Mouse (Mus musculus) midbrain, embryonic 11.5 days (tissue): ENCODE measurements at regions not wholly inside any gene's neighbourhood (a gene's known extent, or its start where the extent isn't known, plus 50 kb on each side); places are given as distances from the start of the nearest gene placed in this dataset.
A peak's percentile ranks its signal among the peaks of the same experiment; 100 is the strongest.

Experiments used
- ATAC-seq: fragments of 200-750 bp; cut with Nextera tagmentation; 2 replicates; pipeline ENCODE4 v1.8.0; 2017; ENCODE audit warnings: moderate TSS enrichment, moderate library complexity; ENCODE audit not compliant: low FRiP score
- DNase-seq: peaks from one replicate; pipeline ENCODE4 v3.0.0; 2015; ENCODE audit warnings: low spot score; ENCODE audit errors: missing footprints
- H3K27ac ChIP-seq: fragments of 300-500 bp; sonication (generic); 2 replicates; pipeline ENCODE4 v1.5.1; 2014; ENCODE audit warnings: low read depth, low read length
- H3K27me3 ChIP-seq: fragments of 300-500 bp; sonication (generic); 2 replicates; pipeline ENCODE4 v1.6.1; 2014; ENCODE audit warnings: mild to moderate bottlenecking, low read length, moderate library complexity, mixed read lengths; ENCODE audit not compliant: control insufficient read depth, insufficient read depth
- H3K36me3 ChIP-seq: fragments of 300-500 bp; sonication (generic); 2 replicates; pipeline ENCODE4 v1.6.1; 2014; ENCODE audit warnings: mild to moderate bottlenecking, low read length, moderate library complexity, mixed read lengths; ENCODE audit not compliant: control insufficient read depth, insufficient read depth
- H3K4me1 ChIP-seq: fragments of 300-500 bp; sonication (generic); 2 replicates; pipeline ENCODE4 v1.6.1; 2014; ENCODE audit warnings: low read length; ENCODE audit not compliant: control insufficient read depth, insufficient read depth
- H3K4me2 ChIP-seq: fragments of 300-500 bp; sonication (generic); 2 replicates; pipeline ENCODE4 v1.6.1; 2014; ENCODE audit warnings: mild to moderate bottlenecking, moderate library complexity
- H3K4me3 ChIP-seq: fragments of 300-500 bp; sonication (generic); 2 replicates; pipeline ENCODE4 v1.5.1; 2014; ENCODE audit warnings: low read depth, low read length
- H3K9ac ChIP-seq: fragments of 300-500 bp; sonication (generic); 2 replicates; pipeline ENCODE4 v1.6.1; 2014; ENCODE audit warnings: low read length
- H3K9me3 ChIP-seq: fragments of 300-500 bp; sonication (generic); 2 replicates; pipeline ENCODE4 v1.6.1; 2016; ENCODE audit warnings: low read length; ENCODE audit not compliant: control insufficient read depth
- WGBS: fragments of 180-500 bp; shearing (Covaris S2); extraction: QIAGEN DNeasy Blood & Tissue Kit; methylation state at CpG from one replicate; pipeline ENCODE4 v1.1.7; 2014; 5-methylcytosine and 5-hydroxymethylcytosine counted together

GRCm38 (mm10) chr5:85753109-85753508 lies 312.3 kb downstream of the Cenpc1 start:
- DNase-seq (no peak), ATAC-seq (peak; percentile 61)
- H3K4me1 ChIP-seq = no peaks in the 10 kb centered on the region
- H3K9me3 ChIP-seq = no peaks in the 10 kb centered on the region
- H3K4me3 ChIP-seq = no peak overlapping the region
- 69% methylated on average over 3 of the region's 3 CpGs for WGBS
- no peak overlapping the region for H3K27ac ChIP-seq
- no peaks in the 10 kb centered on the region for H3K36me3 ChIP-seq
- H3K4me2 ChIP-seq = no peak overlapping the region
- no peaks in the 10 kb centered on the region for H3K27me3 ChIP-seq
- H3K9ac ChIP-seq = no peak overlapping the region

DNA sequence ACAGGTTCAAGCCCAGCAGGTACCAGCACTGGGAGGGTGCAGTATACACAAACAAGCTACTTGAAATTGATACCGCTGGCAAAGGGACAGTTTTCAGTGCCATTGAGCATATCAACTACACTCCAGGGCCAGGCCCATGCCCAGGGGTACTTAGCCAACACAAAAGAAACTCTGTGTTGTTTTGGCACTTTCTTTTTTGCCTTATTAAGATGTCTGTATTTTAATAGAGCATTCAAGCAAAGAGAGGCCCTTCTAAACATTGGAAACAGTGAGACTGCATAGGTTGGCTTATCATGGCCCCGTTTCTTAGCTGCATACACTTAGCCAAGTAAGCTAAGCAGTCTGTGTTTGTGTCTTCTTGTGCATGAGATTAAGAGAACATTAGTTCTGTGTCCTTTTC lies 313.7 kb downstream of the Cenpc1 start:
- ATAC-seq = no peak
- Histone ChIP-seq H3K4me3 (no peak overlapping the region), H3K27me3 (no peaks in the 10 kb centered on the region), H3K36me3 (no peaks in the 10 kb centered on the region), H3K9ac (no peak overlapping the region), H3K27ac (no peak overlapping the region), H3K4me1 (no peaks in the 10 kb centered on the region), H3K4me2 (no peak overlapping the region), H3K9me3 (no peaks in the 10 kb centered on the region)
- 61% methylated on average over 2 of the region's 2 CpGs for WGBS
- no peak for DNase-seq

DNA sequence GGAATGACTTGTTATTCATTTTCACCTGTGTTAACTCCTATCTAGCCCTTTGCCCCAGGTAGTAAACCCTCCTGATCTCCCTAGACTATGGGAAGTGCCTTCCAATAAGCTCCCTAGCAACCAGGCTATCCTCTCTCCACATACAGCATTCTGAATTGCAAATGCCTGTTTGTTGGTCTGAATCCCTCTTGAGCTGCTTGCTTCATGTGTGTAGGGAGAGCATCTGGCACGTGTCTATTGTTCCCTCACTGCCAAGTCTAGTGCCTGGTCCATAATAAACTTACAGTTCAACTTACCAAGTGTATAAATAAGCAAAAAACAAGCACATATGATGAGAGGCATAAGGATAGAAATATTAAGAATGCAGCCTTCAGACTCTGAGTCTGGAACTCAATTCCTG lies 314.5 kb downstream of the Cenpc1 start:
- H3K27me3 ChIP-seq = no peaks in the 10 kb centered on the region
- ATAC-seq (peak; percentile 36; the same call in 1 of the 2 replicates), DNase-seq (no peak)
- H3K27ac ChIP-seq = no peak overlapping the region
- H3K4me3 ChIP-seq = no peak overlapping the region
- H3K9ac ChIP-seq = no peak overlapping the region
- no peaks in the 10 kb centered on the region for H3K9me3 ChIP-seq
- H3K4me1 ChIP-seq = no peaks in the 10 kb centered on the region
- WGBS = 49% methylated on average over 1 of the region's 1 CpGs
- no peaks in the 10 kb centered on the region for H3K36me3 ChIP-seq
- H3K4me2 ChIP-seq = no peak overlapping the region

- H3K4me2 ChIP-seq = no peak overlapping the region
These were observed 335.8 kb downstream of the Cenpc1 start for GRCm38 (mm10) chr5:85729613-85730012.

GRCm38 (mm10) chr5:85707345-85707744 lies 358.0 kb downstream of the Cenpc1 start:
- DNase-seq = no peak

More at GRCm38 (mm10) chr5:85729613-85730012, 335.8 kb downstream of the Cenpc1 start:
- no peak overlapping the region for H3K9ac ChIP-seq
- ATAC-seq (peak; percentile 66; the same call in 1 of the 2 replicates), DNase-seq (no peak)
- no peaks in the 10 kb centered on the region for H3K36me3 ChIP-seq
- no peaks in the 10 kb centered on the region for H3K4me1 ChIP-seq
- WGBS = 47% methylated on average over 3 of the region's 3 CpGs
- H3K9me3 ChIP-seq = no peaks in the 10 kb centered on the region
- H3K27me3 ChIP-seq = no peaks in the 10 kb centered on the region
- no peak overlapping the region for H3K4me3 ChIP-seq
- H3K27ac ChIP-seq = no peak overlapping the region

GRCm38 (mm10) chr5:85706598-85706997 lies 358.8 kb downstream of the Cenpc1 start:
- H3K4me2 ChIP-seq = no peak overlapping the region
- DNase-seq (no peak), ATAC-seq (peak; percentile 67)
- H3K36me3 ChIP-seq = no peaks in the 10 kb centered on the region
- H3K4me3 ChIP-seq = no peak overlapping the region
- peaks cover 4% of the 10 kb centered on the region for H3K4me1 ChIP-seq
- H3K27ac ChIP-seq = no peak overlapping the region
- H3K9ac ChIP-seq = no peak overlapping the region
- H3K9me3 ChIP-seq = no peaks in the 10 kb centered on the region
- 28% methylated on average over 1 of the region's 1 CpGs for WGBS
- H3K27me3 ChIP-seq = no peaks in the 10 kb centered on the region

More at GRCm38 (mm10) chr5:85707345-85707744, 358.0 kb downstream of the Cenpc1 start:
- Histone ChIP-seq H3K27ac (no peak overlapping the region), H3K4me2 (no peak overlapping the region), H3K27me3 (no peaks in the 10 kb centered on the region), H3K4me1 (peaks cover 4% of the 10 kb centered on the region), H3K36me3 (no peaks in the 10 kb centered on the region), H3K4me3 (no peak overlapping the region), H3K9ac (no peak overlapping the region), H3K9me3 (no peaks in the 10 kb centered on the region)
- 0 out of 2 replicates have a peak, but pooled peaks have one; percentile 20 for ATAC-seq
- 91% methylated on average over 9 of the region's 9 CpGs for WGBS

GRCm38 (mm10) chr5:85706084-85706483 lies 359.3 kb downstream of the Cenpc1 start:
- no peak overlapping the region for H3K27ac ChIP-seq

DNA sequence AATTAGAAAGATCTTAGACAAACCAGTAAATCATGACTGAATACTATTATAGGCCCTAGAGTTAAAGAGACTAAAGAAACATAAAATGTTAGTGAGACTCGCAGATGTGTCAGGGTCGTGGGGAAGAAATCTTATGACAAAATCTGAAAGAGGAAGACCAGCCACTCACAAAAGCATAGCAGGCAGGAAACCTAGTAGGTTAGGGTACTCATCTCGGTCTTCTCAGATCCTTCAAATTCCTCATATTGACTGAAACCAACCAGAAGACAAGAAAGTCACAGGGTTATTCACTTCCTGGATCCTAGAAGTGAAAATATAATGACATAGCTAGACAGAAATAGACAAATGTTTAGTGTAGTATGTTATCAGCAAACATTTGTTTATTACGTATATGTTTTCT lies 387.5 kb downstream of the Cenpc1 start:
- WGBS = 88% methylated on average over 4 of the region's 4 CpGs
- H3K4me3 ChIP-seq = no peak overlapping the region
- H3K27ac ChIP-seq = no peak overlapping the region
- no peaks in the 10 kb centered on the region for H3K36me3 ChIP-seq
- no peaks in the 10 kb centered on the region for H3K4me1 ChIP-seq
- no peaks in the 10 kb centered on the region for H3K27me3 ChIP-seq
- no peak overlapping the region for H3K9ac ChIP-seq
- H3K4me2 ChIP-seq = no peak overlapping the region
- ATAC-seq (no peak), DNase-seq (no peak)
- H3K9me3 ChIP-seq = no peaks in the 10 kb centered on the region

More at GRCm38 (mm10) chr5:85706084-85706483, 359.3 kb downstream of the Cenpc1 start:
- 12% methylated on average over 3 of the region's 3 CpGs for WGBS
- DNase-seq = no peak
- no peak overlapping the region for H3K9ac ChIP-seq
- H3K4me1 ChIP-seq = peaks cover 4% of the 10 kb centered on the region
- peak; percentile 59 for ATAC-seq
- H3K4me3 ChIP-seq = no peak overlapping the region
- H3K4me2 ChIP-seq = no peak overlapping the region
- H3K9me3 ChIP-seq = no peaks in the 10 kb centered on the region
- no peaks in the 10 kb centered on the region for H3K36me3 ChIP-seq
- no peaks in the 10 kb centered on the region for H3K27me3 ChIP-seq

DNA sequence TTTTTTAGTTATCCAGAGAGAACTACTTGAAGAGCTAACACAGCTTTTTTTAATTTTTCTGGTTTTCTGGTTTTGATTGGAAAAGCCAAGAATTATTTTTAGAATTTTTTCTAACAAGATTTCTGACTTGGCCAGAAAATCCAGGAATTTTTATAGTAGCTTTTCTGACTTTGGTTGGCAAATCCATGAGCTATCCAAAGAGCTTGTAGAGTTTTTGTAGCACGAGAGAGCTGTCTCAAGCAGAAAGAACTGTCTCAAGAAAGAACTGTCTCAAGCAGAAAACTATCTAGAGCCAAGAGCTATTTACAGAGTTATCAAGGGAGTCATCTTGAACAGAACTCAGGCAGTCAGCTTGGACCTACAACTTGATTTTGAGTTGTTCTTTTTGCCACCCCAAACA lies 394.3 kb downstream of the Cenpc1 start:
- H3K36me3 ChIP-seq = no peaks in the 10 kb centered on the region
- ATAC-seq (no peak), DNase-seq (no peak)
- H3K9ac ChIP-seq = no peak overlapping the region
- no peak overlapping the region for H3K4me2 ChIP-seq
- H3K9me3 ChIP-seq = no peaks in the 10 kb centered on the region
- no peak overlapping the region for H3K4me3 ChIP-seq
- H3K27me3 ChIP-seq = no peaks in the 10 kb centered on the region
- 75% methylated on average over 1 of the region's 1 CpGs for WGBS
- H3K27ac ChIP-seq = no peak overlapping the region
- no peaks in the 10 kb centered on the region for H3K4me1 ChIP-seq
